Mouse (Mus musculus) heart, embryonic 14.5 days (tissue): ENCODE data around the gene Trim3. TPM values are rescaled to one million over a fixed set of nuclear protein-coding genes. Genes with fewer than 3 reads are reported as not detected.
A peak's percentile ranks its signal among the peaks of the same experiment; 100 is the strongest.

Experiments used
- ATAC-seq: fragments of 200-750 bp; cut with Nextera tagmentation; 2 replicates; pipeline ENCODE4 v1.8.0; 2017; ENCODE audit warnings: low read depth, moderate TSS enrichment; ENCODE audit not compliant: insufficient number of reproducible peaks, insufficient read depth, low FRiP score
- H3K27ac ChIP-seq, 2 experiments: fragments of 200-500 bp in 1 of 2; fragments of 300-500 bp in 1 of 2; sonication (generic) in 1 of 2; replicated peaks in 1 of 2; 2 replicates each; pipeline ENCODE4 v1.5.1; 2012 to 2014; ENCODE audit warnings: low read depth in 2 of 2, low read length in 2 of 2, control low read depth in 1 of 2, mild to moderate bottlenecking in 1 of 2, mixed read lengths in 1 of 2; ENCODE audit not compliant: control insufficient read depth in 1 of 2, insufficient read depth in 1 of 2
- H3K27me3 ChIP-seq: fragments of 300-500 bp; sonication (generic); 2 replicates; pipeline ENCODE4 v1.6.1; 2014; ENCODE audit warnings: mild to moderate bottlenecking, low read length, control low read depth; ENCODE audit not compliant: control insufficient read depth, insufficient read depth
- H3K36me3 ChIP-seq: fragments of 300-500 bp; sonication (generic); 2 replicates; pipeline ENCODE4 v1.6.1; 2014; ENCODE audit warnings: mild to moderate bottlenecking, control low read depth, low read length, mixed read lengths; ENCODE audit not compliant: control insufficient read depth, insufficient read depth
- H3K4me1 ChIP-seq, 2 experiments: fragments of 200-500 bp in 1 of 2; fragments of 300-500 bp in 1 of 2; sonication (generic) in 1 of 2; 2 replicates each; pipeline ENCODE4 v1.6.1; 2012 to 2014; ENCODE audit warnings: low read length in 2 of 2, control low read depth in 1 of 2, mixed read lengths in 1 of 2; ENCODE audit not compliant: control insufficient read depth in 2 of 2, insufficient read depth in 2 of 2
- H3K4me2 ChIP-seq: fragments of 300-500 bp; sonication (generic); 2 replicates; pipeline ENCODE4 v1.6.1; 2014; ENCODE audit warnings: mild to moderate bottlenecking, low read length
- H3K4me3 ChIP-seq, 2 experiments: fragments of 200-500 bp in 1 of 2; fragments of 300-500 bp in 1 of 2; sonication (generic) in 1 of 2; 2 replicates each; pipeline ENCODE4 v1.5.1; 2012 to 2014; ENCODE audit warnings: low read length in 2 of 2, mild to moderate bottlenecking in 2 of 2, control low read depth in 1 of 2, low read depth in 1 of 2, moderate library complexity in 1 of 2; ENCODE audit not compliant: control insufficient read depth in 1 of 2, insufficient read depth in 1 of 2
- H3K9ac ChIP-seq: fragments of 300-500 bp; sonication (generic); 2 replicates; pipeline ENCODE4 v1.6.1; 2014; ENCODE audit warnings: mild to moderate bottlenecking, low read length
- H3K9me3 ChIP-seq: fragments of 300-500 bp; sonication (generic); 2 replicates; pipeline ENCODE4 v1.6.1; 2016; ENCODE audit warnings: low read length, control low read depth; ENCODE audit not compliant: control insufficient read depth
- WGBS: fragments of 180-500 bp; shearing (Covaris S2); extraction: QIAGEN DNeasy Blood & Tissue Kit; methylation state at CpG from one replicate; pipeline ENCODE4 v1.1.7; 2014; 5-methylcytosine and 5-hydroxymethylcytosine counted together
- polyA plus RNA-seq: library from polyadenylated mRNA; unstranded; fragments of >200 nt; fragmentation: Nextera tagmentation; extraction: Ambion mirVana; gene quantifications from 2 replicates; pipeline ENCODE4 v1.2.1, GENCODE M21; 2014

Trim3 gene
- polyA plus RNA-seq, 1 experiment from 2014 or later, result 26.3 TPM

- 15% methylated on average over 6 of the region's 6 CpGs for WGBS
- Histone ChIP-seq H3K27ac (no peak overlapping the region), H3K27me3 (no peaks in the 10 kb centered on the region), H3K4me2 (no peak overlapping the region), H3K9ac (no peak overlapping the region), H3K4me1 (peaks cover 22 to 34% of the 10 kb centered on the region in 2 experiments), H3K4me3 (no peak overlapping the region), H3K36me3 (peaks cover 49% of the 10 kb centered on the region), H3K9me3 (no peaks in the 10 kb centered on the region)
- no peak for ATAC-seq
These were observed 64.3 kb downstream of the Trim3 start for GRCm38 (mm10) chr7:105568988-105569471.

DNA sequence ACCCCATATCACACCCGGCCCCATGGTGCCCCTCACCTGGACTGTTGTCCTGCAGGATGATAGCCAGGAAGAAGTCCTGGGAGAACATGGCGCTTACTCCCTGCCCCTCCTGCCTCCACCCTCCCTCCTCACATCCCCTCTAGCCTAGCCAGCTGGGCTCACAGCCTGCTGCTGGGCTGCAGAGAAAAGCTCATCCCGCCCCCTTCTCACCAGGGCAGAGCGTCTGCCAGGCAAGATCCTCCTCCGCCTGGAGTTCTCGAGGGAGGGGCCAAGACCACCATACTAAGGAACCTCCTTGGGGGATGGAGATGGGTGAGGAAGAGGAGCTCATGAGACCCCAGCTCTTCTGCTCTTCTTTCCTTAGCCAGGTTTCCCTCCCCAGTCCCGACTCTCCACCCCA, 64.8 kb downstream of the Trim3 start:
- Histone ChIP-seq H3K36me3 (peaks cover 47% of the 10 kb centered on the region), H3K27me3 (no peaks in the 10 kb centered on the region), H3K4me3 (no peak overlapping the region), H3K4me1 (peaks cover 22 to 34% of the 10 kb centered on the region in 2 experiments), H3K9ac (no peak overlapping the region), H3K9me3 (no peaks in the 10 kb centered on the region), H3K4me2 (no peak overlapping the region), H3K27ac (no peak overlapping the region)
- ATAC-seq, result no peak
- WGBS, result 36% methylated on average over 7 of the region's 7 CpGs

DNA sequence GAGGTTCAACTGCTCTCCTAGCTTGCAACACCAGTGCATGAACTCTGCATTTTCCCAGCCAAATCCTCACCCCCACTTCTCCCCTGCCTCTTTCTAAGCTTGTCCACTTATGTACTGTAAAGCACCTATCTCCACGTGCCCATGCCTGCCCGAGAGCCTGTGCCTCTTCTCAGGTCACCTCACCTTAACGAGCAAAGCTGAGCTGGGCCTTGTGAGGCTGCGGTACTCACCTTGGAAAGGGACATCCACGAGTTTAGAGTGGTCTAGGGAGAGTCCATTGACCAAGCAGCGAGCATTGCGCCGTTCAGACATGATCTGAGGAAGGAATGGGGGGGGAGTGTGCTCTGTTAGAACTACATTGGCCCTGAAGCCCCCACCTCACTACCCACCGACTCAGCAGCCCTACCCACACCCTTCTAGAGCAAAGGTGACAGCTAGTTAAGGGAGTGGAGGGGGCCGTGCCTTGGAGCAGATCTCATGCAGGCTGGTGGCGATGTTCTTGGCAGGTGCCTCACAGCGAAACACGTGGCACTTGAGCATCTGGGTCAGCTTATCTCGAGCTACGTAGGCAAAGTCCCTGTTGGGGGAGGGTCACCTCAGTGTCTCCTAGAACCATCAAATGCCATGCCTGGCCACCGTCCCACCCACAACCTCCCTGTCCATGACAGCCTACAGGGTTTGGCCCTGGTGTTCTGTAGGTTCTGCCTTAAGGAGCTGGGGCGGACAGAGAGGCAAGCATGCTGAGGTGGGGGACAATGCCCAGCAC, 68.1 kb downstream of the Trim3 start:
- no peaks in the 10 kb centered on the region for H3K9me3 ChIP-seq
- peak; percentile 54; the same call in 1 of the 2 replicates for ATAC-seq
- no peak overlapping the region for H3K9ac ChIP-seq
- no peak overlapping the region for H3K4me3 ChIP-seq
- peaks cover 16 to 26% of the 10 kb centered on the region in 2 experiments for H3K4me1 ChIP-seq
- no peaks in the 10 kb centered on the region for H3K27me3 ChIP-seq
- H3K4me2 ChIP-seq, result no peak overlapping the region
- H3K36me3 ChIP-seq, result peaks cover 43% of the 10 kb centered on the region
- WGBS, result 65% methylated on average over 17 of the region's 17 CpGs
- no peak overlapping the region for H3K27ac ChIP-seq

DNA sequence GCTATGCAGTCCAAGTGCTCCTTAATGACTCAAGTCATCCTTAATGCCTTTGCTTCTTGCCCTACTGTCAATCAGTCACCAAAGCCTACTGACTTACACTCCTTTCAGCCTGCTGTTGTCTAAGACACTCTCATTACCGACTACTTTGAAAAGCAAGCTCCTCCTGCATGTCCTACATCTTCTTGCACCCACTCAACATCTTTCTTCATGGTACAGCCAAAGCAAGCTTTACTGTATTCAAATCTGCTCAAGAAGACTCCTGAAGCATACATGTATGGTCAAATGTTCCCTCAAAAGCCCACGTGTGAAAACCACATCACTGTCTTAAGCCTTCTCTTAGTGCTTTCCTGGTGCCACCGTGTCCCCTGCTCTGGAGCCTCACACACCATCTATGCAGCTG, 70.0 kb downstream of the Trim3 start:
- no peak for ATAC-seq

DNA sequence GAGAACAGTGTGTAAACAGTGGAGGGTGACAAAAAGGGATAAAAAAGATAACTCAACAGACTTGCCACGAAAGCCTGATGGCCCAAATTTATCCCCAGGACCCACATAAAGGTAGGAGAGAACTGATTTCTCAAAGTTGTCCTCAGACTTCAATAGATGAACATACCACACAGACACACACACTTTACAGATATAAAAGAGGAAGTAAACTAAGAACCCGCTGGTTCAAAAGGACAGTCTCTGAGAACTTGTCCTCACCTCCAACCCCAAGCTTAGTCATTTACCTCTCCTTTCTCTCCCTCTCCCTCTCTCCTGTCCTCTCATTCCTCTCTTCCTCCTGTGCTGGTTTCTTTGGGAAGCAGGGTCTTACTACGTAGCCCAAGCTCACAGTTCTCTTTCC, 71.1 kb downstream of the Trim3 start:
- Histone ChIP-seq H3K9ac (no peak overlapping the region), H3K4me1 (peaks cover 7 to 11% of the 10 kb centered on the region in 2 experiments), H3K4me2 (no peak overlapping the region), H3K27me3 (no peaks in the 10 kb centered on the region), H3K36me3 (peaks cover 65% of the 10 kb centered on the region), H3K27ac (no peak overlapping the region), H3K4me3 (no peak overlapping the region), H3K9me3 (no peaks in the 10 kb centered on the region)
- WGBS, result 86% methylated on average over 3 of the region's 3 CpGs
- ATAC-seq, result no peak

More for the DNA sequence above, 70.0 kb downstream of the Trim3 start:
- no peak overlapping the region for H3K27ac ChIP-seq
- no peaks in the 10 kb centered on the region for H3K27me3 ChIP-seq
- peaks cover 7 to 11% of the 10 kb centered on the region in 2 experiments for H3K4me1 ChIP-seq
- no peak overlapping the region for H3K4me2 ChIP-seq
- H3K4me3 ChIP-seq, result no peak overlapping the region
- no peak overlapping the region for H3K9ac ChIP-seq
- 82% methylated on average over 3 of the region's 3 CpGs for WGBS
- H3K36me3 ChIP-seq, result peaks cover 56% of the 10 kb centered on the region
- H3K9me3 ChIP-seq, result no peaks in the 10 kb centered on the region

GRCm38 (mm10) chr7:105559016-105559415, 74.4 kb downstream of the Trim3 start:
- Histone ChIP-seq H3K9me3 (no peaks in the 10 kb centered on the region), H3K27me3 (no peaks in the 10 kb centered on the region), H3K27ac (no peak overlapping the region), H3K9ac (no peak overlapping the region), H3K4me2 (no peak overlapping the region), H3K4me3 (no peak overlapping the region), H3K4me1 (peaks cover 9 to 12% of the 10 kb centered on the region in 2 experiments), H3K36me3 (peaks cover 45% of the 10 kb centered on the region)
- 90% methylated on average over 9 of the region's 9 CpGs for WGBS
- ATAC-seq, result no peak

DNA sequence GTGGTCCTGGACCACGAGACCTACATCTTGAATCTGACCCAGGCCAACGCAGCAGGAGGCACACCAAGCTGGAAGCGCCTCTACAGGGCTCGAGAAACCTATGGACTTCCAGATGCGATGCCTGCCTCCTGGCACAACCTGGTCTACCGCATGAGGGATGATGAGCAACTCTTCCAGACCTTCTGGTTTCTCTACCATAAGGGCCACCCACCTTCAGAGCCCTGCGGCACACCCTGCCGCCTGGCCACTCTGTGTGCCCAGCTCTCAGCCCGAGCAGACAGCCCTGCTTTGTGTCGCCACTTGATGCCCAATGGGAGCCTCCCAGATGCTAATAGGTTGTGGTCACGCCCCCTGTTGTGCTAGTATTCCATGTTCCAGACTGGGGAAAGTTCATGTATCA, 75.7 kb downstream of the Trim3 start:
- 81% methylated on average over 11 of the region's 11 CpGs for WGBS
- Histone ChIP-seq H3K4me1 (peaks cover 11 to 15% of the 10 kb centered on the region in 2 experiments), H3K4me3 (no peak overlapping the region), H3K36me3 (peaks cover 40% of the 10 kb centered on the region), H3K27me3 (no peaks in the 10 kb centered on the region), H3K9ac (no peak overlapping the region), H3K27ac (no peak overlapping the region), H3K4me2 (no peak overlapping the region), H3K9me3 (no peaks in the 10 kb centered on the region)
- ATAC-seq, result no peak
